Mouse (Mus musculus) thymus, adult 2 months (tissue): Measurements from ENCODE around the gene Ryr3. TPM values are rescaled to one million over a fixed set of nuclear protein-coding genes. Genes with fewer than 3 reads are reported as not detected.

Experiments
- DNase-seq: peaks from one replicate; pipeline ENCODE4 v3.0.0; 2021
- H3K27ac ChIP-seq: fragments of 200-500 bp; 2 replicates; pipeline ENCODE4 v1.5.1; 2012; ENCODE audit warnings: low read length, control low read depth; ENCODE audit not compliant: control insufficient read depth, insufficient read depth
- H3K27me3 ChIP-seq: fragments of 200-500 bp; 2 replicates; pipeline ENCODE4 v1.6.1; 2012; ENCODE audit warnings: mild to moderate bottlenecking, low read length, moderate library complexity, mixed read lengths; ENCODE audit not compliant: control insufficient read depth, insufficient read depth
- H3K36me3 ChIP-seq: fragments of 200-500 bp; 2 replicates; pipeline ENCODE4 v1.6.1; 2012; ENCODE audit warnings: mild to moderate bottlenecking, low read length, moderate library complexity; ENCODE audit not compliant: control insufficient read depth, insufficient read depth
- H3K4me1 ChIP-seq: fragments of 200-500 bp; replicated peaks from 2 replicates; pipeline ENCODE4 v1.6.1; 2012; ENCODE audit warnings: low read length; ENCODE audit not compliant: control insufficient read depth, insufficient read depth
- H3K4me3 ChIP-seq: fragments of 200-500 bp; 2 replicates; pipeline ENCODE4 v1.5.1; 2012; ENCODE audit warnings: mild to moderate bottlenecking, low read length, control low read depth, moderate library complexity; ENCODE audit not compliant: control insufficient read depth, insufficient read depth
- CTCF ChIP-seq: fragments of 200-500 bp; IDR thresholded peaks from 2 replicates; pipeline ENCODE4 v1.5.1; 2012; ENCODE audit warnings: mild to moderate bottlenecking, control low read depth, low read length, moderate library complexity, borderline replicate concordance; ENCODE audit not compliant: control insufficient read depth, poor library complexity, insufficient read depth; ENCODE audit errors: extremely low read depth
- POLR2A ChIP-seq: fragments of 200-500 bp; IDR thresholded peaks from 2 replicates; pipeline ENCODE4 v1.6.1; 2012; ENCODE audit warnings: mild to moderate bottlenecking, low read length, control low read depth, moderate library complexity; ENCODE audit not compliant: control insufficient read depth, poor library complexity, insufficient read depth; ENCODE audit errors: extremely low read depth
- whole genome bisulfite sequencing: fragments of 180-500 bp; shearing (Covaris S2); methylation state at CpG from one replicate; pipeline ENCODE4 v1.1.7; 2018; 5-methylcytosine and 5-hydroxymethylcytosine counted together
- polyA plus RNA-seq: library from polyadenylated mRNA; depleted of rRNA; stranded (reverse); fragments of >200 nt; gene quantifications from 2 replicates; pipeline ENCODE4 v1.2.3, GENCODE M21; 2012

Gene Ryr3
- polyA plus RNA-seq, 1 experiment: 0.78 TPM

DNA sequence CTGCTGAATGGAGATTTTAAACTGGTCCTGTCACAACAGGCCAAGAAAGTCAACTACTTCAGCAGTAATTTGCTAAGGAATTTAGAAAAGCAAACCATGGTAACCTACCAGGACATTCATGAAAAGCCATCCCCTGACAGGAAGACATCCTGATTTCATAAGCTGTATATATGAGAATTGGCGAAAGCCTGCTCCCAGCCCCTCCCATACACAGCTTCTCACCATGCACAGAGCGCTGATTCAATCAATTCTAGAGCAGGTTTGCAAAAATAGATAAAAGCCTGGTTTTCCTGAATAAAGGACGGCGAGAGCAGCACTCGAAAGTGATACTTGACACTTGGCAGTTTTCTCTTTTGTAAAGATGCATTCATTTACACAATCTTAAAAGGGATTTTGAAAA is 40.6 kb downstream of the Ryr3 start:
- DNase-seq: no peak
- no peak overlapping the region for H3K4me3 ChIP-seq
- no peaks in the 10 kb centered on the region for H3K27me3 ChIP-seq
- H3K4me1 ChIP-seq: no peaks in the 10 kb centered on the region
- no peak overlapping the region for H3K27ac ChIP-seq
- no peak for TF ChIP-seq POLR2A
- TF ChIP-seq CTCF: no peak
- no peaks in the 10 kb centered on the region for H3K36me3 ChIP-seq
- 88% methylated on average over 5 of the region's 5 CpGs for WGBS

- no peaks in the 10 kb centered on the region for H3K36me3 ChIP-seq
- WGBS: 86% methylated on average over 4 of the region's 4 CpGs
- no peak for DNase-seq
- H3K4me3 ChIP-seq: no peak overlapping the region
- no peaks in the 10 kb centered on the region for H3K27me3 ChIP-seq
- no peak for TF ChIP-seq CTCF
- TF ChIP-seq POLR2A: no peak
- H3K27ac ChIP-seq: no peak overlapping the region
- no peaks in the 10 kb centered on the region for H3K4me1 ChIP-seq
These were observed 48.8 kb downstream of the Ryr3 start for GRCm38 (mm10) chr2:113168096-113168495.

DNA sequence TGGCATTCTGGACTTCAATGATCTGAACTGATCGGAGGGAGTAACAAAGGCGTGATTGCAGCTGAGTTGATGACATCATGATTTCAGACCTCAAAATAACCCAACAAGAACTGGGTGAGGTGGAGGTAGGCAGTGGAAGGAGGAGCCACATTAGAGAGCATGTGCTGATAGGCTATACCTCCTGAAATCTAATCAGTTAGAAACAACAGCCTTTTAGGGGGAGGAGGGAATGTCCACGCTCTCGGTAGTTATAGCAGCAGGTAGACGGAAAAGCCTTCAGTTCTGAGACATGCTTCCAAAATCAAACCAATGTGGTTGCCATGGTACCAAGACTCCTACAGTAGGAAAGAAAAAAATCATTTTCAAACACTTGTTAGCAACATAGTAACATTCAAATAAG is 55.4 kb downstream of the Ryr3 start:
- TF ChIP-seq CTCF (no peak), POLR2A (no peak)
- Histone ChIP-seq H3K27me3 (no peaks in the 10 kb centered on the region), H3K36me3 (no peaks in the 10 kb centered on the region), H3K27ac (no peak overlapping the region), H3K4me1 (no peaks in the 10 kb centered on the region), H3K4me3 (no peak overlapping the region)
- 92% methylated on average over 5 of the region's 5 CpGs for WGBS
- DNase-seq: no peak

DNA sequence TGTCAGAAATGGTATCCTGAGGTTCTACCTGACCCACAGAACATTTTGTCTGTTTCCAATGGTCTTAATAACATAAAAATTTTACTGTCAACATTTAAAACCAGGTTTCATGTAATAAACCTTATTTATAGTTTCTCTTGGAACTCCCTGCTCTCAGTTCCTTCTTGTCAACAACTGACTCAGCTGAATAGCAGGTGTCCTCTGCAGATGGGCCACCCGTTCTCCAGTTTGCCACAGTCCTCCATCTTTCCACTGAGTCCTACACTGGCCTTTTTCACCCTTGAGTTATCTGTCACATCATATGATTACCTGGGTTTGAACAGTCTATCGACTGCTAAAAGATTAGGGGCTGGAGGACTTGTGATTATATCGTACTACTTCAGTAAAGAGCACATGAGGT is 79.1 kb downstream of the Ryr3 start:
- no peak overlapping the region for H3K27ac ChIP-seq
- no peak overlapping the region for H3K4me3 ChIP-seq
- TF ChIP-seq CTCF (no peak), POLR2A (no peak)
- H3K27me3 ChIP-seq: no peaks in the 10 kb centered on the region
- no peaks in the 10 kb centered on the region for H3K36me3 ChIP-seq
- 82% methylated on average over 3 of the region's 3 CpGs for WGBS
- DNase-seq: no peak
- H3K4me1 ChIP-seq: no peaks in the 10 kb centered on the region

- TF ChIP-seq CTCF (no peak), POLR2A (no peak)
- no peaks in the 10 kb centered on the region for H3K36me3 ChIP-seq
- no peak overlapping the region for H3K4me3 ChIP-seq
- no peaks in the 10 kb centered on the region for H3K27me3 ChIP-seq
- WGBS: 60% methylated on average over 1 of the region's 1 CpGs
- DNase-seq: no peak
- no peak overlapping the region for H3K27ac ChIP-seq
- H3K4me1 ChIP-seq: no peaks in the 10 kb centered on the region
These were observed 93.4 kb downstream of the Ryr3 start for GRCm38 (mm10) chr2:113123476-113123875.

DNA sequence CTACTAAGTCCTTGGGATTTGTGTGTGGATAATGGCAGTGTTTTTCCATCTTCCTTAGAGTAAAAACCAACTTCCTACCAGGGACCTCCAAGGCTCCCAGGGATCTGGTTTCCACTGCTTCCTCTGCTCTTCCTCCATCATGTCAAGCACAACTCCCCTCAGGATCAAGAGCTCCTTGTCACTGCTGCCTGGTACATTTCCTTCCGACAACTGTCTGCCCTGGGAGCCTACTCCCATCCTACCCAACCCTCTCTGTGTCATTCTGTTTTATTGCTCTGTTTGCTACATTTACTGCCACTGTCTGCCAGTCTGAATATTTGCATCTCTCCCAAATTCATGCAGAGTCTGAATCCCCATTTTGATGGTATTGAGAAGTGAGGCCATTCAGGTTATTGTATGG is 97.8 kb downstream of the Ryr3 start:
- Histone ChIP-seq H3K36me3 (no peaks in the 10 kb centered on the region), H3K4me1 (no peaks in the 10 kb centered on the region), H3K27me3 (no peaks in the 10 kb centered on the region), H3K4me3 (no peak overlapping the region), H3K27ac (no peak overlapping the region)
- 64% methylated on average over 1 of the region's 1 CpGs for WGBS
- DNase-seq: no peak
- TF ChIP-seq POLR2A (no peak), CTCF (no peak)

- TF ChIP-seq CTCF (no peak), POLR2A (no peak)
- Histone ChIP-seq H3K27ac (no peak overlapping the region), H3K4me3 (no peak overlapping the region), H3K4me1 (no peaks in the 10 kb centered on the region), H3K36me3 (no peaks in the 10 kb centered on the region), H3K27me3 (no peaks in the 10 kb centered on the region)
- WGBS: 100% methylated on average over 2 of the region's 2 CpGs
- DNase-seq: no peak
These were observed 100.1 kb downstream of the Ryr3 start for GRCm38 (mm10) chr2:113116788-113117187.
